Mouse (Mus musculus) telencephalon, adult 2 months (tissue): ENCODE results near the gene Gm6525.

ENCODE experiments used
- DNase-seq: peaks from one replicate; pipeline ENCODE4 v3.0.0-alpha.2; 2011; ENCODE audit warnings: low read depth, low spot score

Gene Gm6525

GRCm38 (mm10) chr3:84169393-84170005 lies 4.4 kb upstream of the Gm6525 start:
- DNase-seq: no peak

GRCm38 (mm10) chr3:84172406-84172805 lies 1.5 kb upstream of the Gm6525 start:
- no peak for DNase-seq

- DNase-seq: peak; percentile 44
Measured at GRCm38 (mm10) chr3:84175337-84176315, 1.7 kb downstream of the Gm6525 start.

GRCm38 (mm10) chr3:84177834-84178233 lies 3.9 kb downstream of the Gm6525 start:
- DNase-seq: no peak

GRCm38 (mm10) chr3:84180304-84180703 lies 6.4 kb downstream of the Gm6525 start:
- no peak for DNase-seq

GRCm38 (mm10) chr3:84181102-84181501 lies 7.2 kb downstream of the Gm6525 start:
- DNase-seq: no peak

- no peak for DNase-seq
Measured at GRCm38 (mm10) chr3:84181717-84182116, 7.8 kb downstream of the Gm6525 start.

GRCm38 (mm10) chr3:84189629-84190173 lies 15.8 kb downstream of the Gm6525 start:
- DNase-seq: no peak

- DNase-seq: no peak
Measured at GRCm38 (mm10) chr3:84190513-84191061, 16.7 kb downstream of the Gm6525 start.

- no peak for DNase-seq
Measured at GRCm38 (mm10) chr3:84191141-84191881, 17.4 kb downstream of the Gm6525 start.

GRCm38 (mm10) chr3:84193881-84194280 lies 20.0 kb downstream of the Gm6525 start:
- no peak for DNase-seq

- no peak for DNase-seq
Measured at GRCm38 (mm10) chr3:84198229-84198628, 24.3 kb downstream of the Gm6525 start.

- no peak for DNase-seq
Measured at GRCm38 (mm10) chr3:84199516-84199915, 25.6 kb downstream of the Gm6525 start.

GRCm38 (mm10) chr3:84200559-84201420 lies 26.9 kb downstream of the Gm6525 start:
- DNase-seq: no peak

GRCm38 (mm10) chr3:84204640-84205039 lies 30.7 kb downstream of the Gm6525 start:
- DNase-seq: no peak

- peak; percentile 78 for DNase-seq
Measured at GRCm38 (mm10) chr3:84205650-84206049, 31.7 kb downstream of the Gm6525 start.

GRCm38 (mm10) chr3:84206106-84206505 lies 32.2 kb downstream of the Gm6525 start:
- DNase-seq: no peak

- no peak for DNase-seq
Measured at GRCm38 (mm10) chr3:84207366-84207765, 33.5 kb downstream of the Gm6525 start.

GRCm38 (mm10) chr3:84208475-84208874 lies 34.6 kb downstream of the Gm6525 start:
- no peak for DNase-seq

- no peak for DNase-seq
Measured at GRCm38 (mm10) chr3:84208917-84209513, 35.1 kb downstream of the Gm6525 start.
